Mouse (Mus musculus) hindbrain, embryonic 14.5 days (tissue): ENCODE results near the gene Fbxo21. TPM values are rescaled to one million over a fixed set of nuclear protein-coding genes. Genes with fewer than 3 reads are reported as not detected.

Source experiments
- ATAC-seq: fragments of 200-750 bp; cut with Nextera tagmentation; 2 replicates; pipeline ENCODE4 v1.8.0; 2017; ENCODE audit warnings: moderate number of reproducible peaks, mild to moderate bottlenecking, moderate TSS enrichment, moderate library complexity; ENCODE audit not compliant: low FRiP score
- DNase-seq: peaks from one replicate; pipeline ENCODE4 v3.0.0-alpha.2; 2015; ENCODE audit warnings: low spot score
- H3K27ac ChIP-seq: fragments of 300-500 bp; sonication (generic); 2 replicates; pipeline ENCODE4 v1.5.1; 2014; ENCODE audit warnings: mild to moderate bottlenecking, moderate library complexity
- H3K27me3 ChIP-seq: fragments of 300-500 bp; sonication (generic); 2 replicates; pipeline ENCODE4 v1.6.1; 2014; ENCODE audit warnings: mild to moderate bottlenecking, low read length, mixed read lengths; ENCODE audit not compliant: control insufficient read depth, insufficient read depth
- H3K36me3 ChIP-seq: fragments of 300-500 bp; sonication (generic); replicated peaks from 2 replicates; pipeline ENCODE4 v1.6.1; 2014; ENCODE audit not compliant: control insufficient read depth, insufficient read depth
- H3K4me1 ChIP-seq: fragments of 300-500 bp; sonication (generic); replicated peaks from 2 replicates; pipeline ENCODE4 v1.6.1; 2014; ENCODE audit warnings: antibody characterized with exemption, low read length, mixed read lengths; ENCODE audit not compliant: control insufficient read depth, insufficient read depth
- H3K4me2 ChIP-seq: fragments of 300-500 bp; sonication (generic); replicated peaks from 2 replicates; pipeline ENCODE4 v1.6.1; 2014; ENCODE audit warnings: mild to moderate bottlenecking, moderate library complexity
- H3K4me3 ChIP-seq: fragments of 300-500 bp; sonication (generic); replicated peaks from 2 replicates; pipeline ENCODE4 v1.5.1; 2014; ENCODE audit warnings: mild to moderate bottlenecking, low read length
- H3K9ac ChIP-seq: fragments of 300-500 bp; sonication (generic); 2 replicates; pipeline ENCODE4 v1.6.1; 2014
- H3K9me3 ChIP-seq: fragments of 300-500 bp; sonication (generic); 2 replicates; pipeline ENCODE4 v1.6.1; 2016; ENCODE audit warnings: low read length; ENCODE audit not compliant: control insufficient read depth
- WGBS: fragments of 180-500 bp; shearing (Covaris S2); extraction: QIAGEN DNeasy Blood & Tissue Kit; methylation state at CpG from one replicate; pipeline ENCODE4 v1.1.7; 2014; 5-methylcytosine and 5-hydroxymethylcytosine counted together
- polyA plus RNA-seq: library from polyadenylated mRNA; unstranded; fragments of >200 nt; fragmentation: Nextera tagmentation; extraction: Ambion mirVana; gene quantifications from 2 replicates; pipeline ENCODE4 v1.2.1, GENCODE M21; 2014

Fbxo21 gene
- polyA plus RNA-seq, 1 experiment from 2014 or later = 142 TPM

- WGBS = 50% methylated on average over 8 of the region's 8 CpGs
- DNase-seq (no peak), ATAC-seq (no peak)
- H3K9ac ChIP-seq = no peak overlapping the region
- H3K9me3 ChIP-seq = no peaks in the 10 kb centered on the region
- no peaks in the 10 kb centered on the region for H3K27me3 ChIP-seq
- H3K36me3 ChIP-seq = no peaks in the 10 kb centered on the region
- H3K27ac ChIP-seq = no peak overlapping the region
- H3K4me1 ChIP-seq = 0 out of 2 replicates have a peak, but pooled peaks cover 10% of the 10 kb centered on the region
- no peak overlapping the region for H3K4me3 ChIP-seq
- H3K4me2 ChIP-seq = no peak overlapping the region
These were observed 81.1 kb downstream of the Fbxo21 start for GRCm38 (mm10) chr5:118057508-118058111.

DNA sequence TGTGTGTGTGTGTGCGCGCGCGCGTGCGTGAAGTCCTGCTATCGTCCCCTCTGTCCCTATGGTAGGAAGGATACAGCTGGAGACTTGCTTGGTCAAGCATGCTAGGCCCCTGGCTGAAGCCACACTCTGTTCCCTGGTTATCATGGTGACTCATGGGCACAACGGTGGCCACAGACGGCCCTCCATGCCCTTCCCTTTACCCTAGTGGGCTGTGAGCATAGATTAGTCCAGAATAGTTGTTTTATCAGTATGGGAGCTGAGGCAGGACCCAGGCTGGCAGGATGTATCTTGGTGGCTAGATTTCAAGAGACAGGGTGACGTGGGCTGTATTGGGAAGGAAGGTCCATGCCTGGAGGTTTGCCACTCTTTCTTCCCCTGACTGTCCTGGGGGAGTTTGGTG is 82.3 kb downstream of the Fbxo21 start:
- 85% methylated on average over 10 of the region's 10 CpGs for WGBS
- Histone ChIP-seq H3K27ac (no peak overlapping the region), H3K36me3 (no peaks in the 10 kb centered on the region), H3K9ac (no peak overlapping the region), H3K4me3 (no peak overlapping the region), H3K4me1 (peaks cover 16% of the 10 kb centered on the region), H3K4me2 (no peak overlapping the region), H3K9me3 (no peaks in the 10 kb centered on the region), H3K27me3 (no peaks in the 10 kb centered on the region)
- DNase-seq (no peak), ATAC-seq (no peak)

DNA sequence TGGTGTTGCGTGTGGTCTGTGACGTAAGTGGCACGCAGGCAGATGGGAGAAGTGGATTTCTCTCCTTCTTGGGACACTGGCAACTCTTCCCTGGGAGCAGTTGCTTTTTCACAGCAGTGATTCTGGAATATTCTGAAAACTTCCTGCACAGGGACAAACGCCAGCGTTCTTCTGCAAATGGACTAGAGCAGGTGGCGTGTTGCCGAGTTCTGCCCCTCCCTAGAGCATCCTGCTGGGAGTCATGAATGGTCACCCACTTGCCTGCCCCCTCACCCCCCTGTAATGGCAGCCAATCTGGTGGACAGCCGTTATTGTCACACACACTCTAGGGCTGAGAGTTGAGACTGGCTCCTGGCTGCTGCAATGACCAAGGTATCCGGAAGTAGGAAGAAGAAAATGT is 83.1 kb downstream of the Fbxo21 start:
- Histone ChIP-seq H3K27me3 (no peaks in the 10 kb centered on the region), H3K9me3 (no peaks in the 10 kb centered on the region), H3K4me3 (no peak overlapping the region), H3K36me3 (0 out of 2 replicates have a peak, but pooled peaks cover 3% of the 10 kb centered on the region), H3K4me1 (peaks cover 24% of the 10 kb centered on the region), H3K9ac (no peak overlapping the region), H3K4me2 (no peak overlapping the region), H3K27ac (no peak overlapping the region)
- ATAC-seq (no peak), DNase-seq (no peak)
- WGBS = 79% methylated on average over 9 of the region's 9 CpGs

Other genes starting within 250 kb of the Fbxo21 start
- gene Nos1, start 195.7 kb upstream of the Fbxo21 start, polyA plus RNA-seq = 3.0 and 4.0 TPM in 2 replicates
- gene Tesc, start 51.0 kb downstream of the Fbxo21 start, polyA plus RNA-seq = 4.3 and 4.9 TPM in 2 replicates
- 21.0 TPM in 2 replicates for gene Fbxw8, start 178.7 kb downstream of the Fbxo21 start, polyA plus RNA-seq
- gene Hrk, start 187.9 kb downstream of the Fbxo21 start, polyA plus RNA-seq = 3.4 and 4.3 TPM in 2 replicates